Mouse (Mus musculus) lung, postnatal 0 days (tissue): ENCODE measurements around the gene Nosip.

Experiments used
- CTCF ChIP-seq: IDR thresholded peaks from 2 replicates; pipeline ENCODE4 v1.5.1; 2016; ENCODE audit warnings: antibody characterized with exemption, mild to moderate bottlenecking
- EP300 ChIP-seq: IDR thresholded peaks from 2 replicates; pipeline ENCODE4 v1.6.1; 2016; ENCODE audit warnings: antibody characterized with exemption, mild to moderate bottlenecking, control low read depth

- peak; percentile 96 for TF ChIP-seq CTCF
- no peak; the same call in 1 of the 2 replicates for TF ChIP-seq EP300
Observed at GRCm38 (mm10) chr7:45079856-45080255, 17.6 kb downstream of the Nosip start.
